Mouse (Mus musculus): ENCODE measurements around the gene Gif.

Gene Gif

GRCm38 (mm10) chr19:11794447-11794846, 47.1 kb downstream of the Gif start:
- DNase-seq (ENCODE audit: low read depth): no peak

- DNase-seq (ENCODE audit: low read depth): peak; percentile 31
Observed at GRCm38 (mm10) chr19:11800531-11801315, 53.4 kb downstream of the Gif start.

GRCm38 (mm10) chr19:11804423-11804822, 57.1 kb downstream of the Gif start:
- DNase-seq (ENCODE audit: low read depth): no peak

- DNase-seq (ENCODE audit: low read depth): peak; percentile 6
Observed at GRCm38 (mm10) chr19:11807251-11807650, 59.9 kb downstream of the Gif start.

GRCm38 (mm10) chr19:11807822-11808221, 60.5 kb downstream of the Gif start:
- no peak for DNase-seq (ENCODE audit: low read depth)

GRCm38 (mm10) chr19:11808452-11808851, 61.1 kb downstream of the Gif start:
- DNase-seq (ENCODE audit: low read depth): no peak

GRCm38 (mm10) chr19:11810003-11810758, 62.8 kb downstream of the Gif start:
- DNase-seq (ENCODE audit: low read depth): no peak

GRCm38 (mm10) chr19:11810856-11811255, 63.5 kb downstream of the Gif start:
- DNase-seq (ENCODE audit: low read depth): no peak

GRCm38 (mm10) chr19:11811688-11812365, 64.5 kb downstream of the Gif start:
- no peak for DNase-seq (ENCODE audit: low read depth)

All from induced T-regulatory cell, adult 2 months (primary cell).